Mouse (Mus musculus): ENCODE measurements around the gene T.
"Not testable (repeated sequence)": the region's sequence is repeated elsewhere in the genome, so short reads cannot be mapped to it uniquely, and the experiment has no call there.

Gene T

DNA sequence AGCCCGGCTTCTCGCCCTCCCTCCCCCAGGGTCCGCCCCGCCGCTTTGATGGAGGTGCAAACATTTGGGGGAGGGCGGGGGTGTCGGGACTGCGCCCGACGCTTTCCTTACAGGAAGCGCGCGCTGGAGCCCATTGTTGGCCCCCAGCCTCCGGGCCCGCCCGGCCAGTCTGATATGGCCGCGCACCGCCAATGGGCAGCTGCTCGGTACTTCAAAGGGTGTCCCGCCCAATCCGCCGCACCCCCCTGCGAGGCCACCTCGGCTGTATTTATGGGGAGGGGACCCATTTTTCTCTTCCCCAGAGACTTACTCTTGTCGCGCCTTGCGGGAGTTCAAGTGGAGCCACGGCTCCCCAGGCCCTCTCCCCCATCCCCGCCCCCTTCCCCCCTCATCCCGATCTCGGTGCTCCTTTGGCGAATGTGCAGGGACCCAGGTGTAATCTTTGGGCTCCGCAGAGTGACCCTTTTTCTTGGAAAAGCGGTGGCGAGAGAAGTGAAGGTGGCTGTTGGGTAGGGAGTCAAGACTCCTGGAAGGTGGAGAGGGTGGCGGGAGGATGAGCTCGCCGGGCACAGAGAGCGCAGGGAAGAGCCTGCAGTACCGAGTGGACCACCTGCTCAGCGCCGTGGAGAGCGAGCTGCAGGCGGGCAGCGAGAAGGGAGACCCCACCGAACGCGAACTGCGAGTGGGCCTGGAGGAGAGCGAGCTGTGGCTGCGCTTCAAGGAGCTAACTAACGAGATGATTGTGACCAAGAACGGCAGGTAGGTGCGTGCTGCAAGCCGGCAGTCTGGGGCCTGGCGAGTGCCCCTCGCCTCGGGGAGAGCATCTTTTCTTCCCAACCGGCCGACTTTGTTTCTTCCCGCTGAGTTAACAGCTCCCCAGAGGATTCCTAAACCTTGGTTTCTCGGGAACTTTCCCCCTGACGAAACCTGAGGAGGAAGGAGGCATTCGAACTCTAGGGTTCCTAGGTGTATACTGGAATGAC, at the start of gene T:
Gene T (plus strand): TSS at position 446 of the 983 bp plus-strand sequence.
- no peak for DNase-seq

DNA sequence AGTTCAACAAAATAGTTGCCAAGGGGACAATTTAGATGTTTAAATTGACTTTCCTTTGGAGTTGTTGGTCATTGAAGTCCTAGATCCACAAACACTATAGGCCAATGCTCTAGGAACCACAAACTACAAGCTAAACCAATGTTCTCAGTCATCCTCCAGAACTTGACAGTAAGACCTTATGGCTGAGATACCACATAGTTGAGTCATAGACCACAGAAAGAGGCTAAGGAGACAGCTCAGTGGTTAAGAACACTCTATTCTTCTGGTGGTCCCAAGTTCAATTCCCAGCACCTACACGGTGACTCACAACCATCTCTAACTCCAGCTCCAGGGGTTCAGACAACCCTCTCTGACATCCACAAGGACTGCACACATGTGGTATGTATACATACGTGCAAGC, 48.8 kb upstream of the T start:
- DNase-seq, result no peak

DNA sequence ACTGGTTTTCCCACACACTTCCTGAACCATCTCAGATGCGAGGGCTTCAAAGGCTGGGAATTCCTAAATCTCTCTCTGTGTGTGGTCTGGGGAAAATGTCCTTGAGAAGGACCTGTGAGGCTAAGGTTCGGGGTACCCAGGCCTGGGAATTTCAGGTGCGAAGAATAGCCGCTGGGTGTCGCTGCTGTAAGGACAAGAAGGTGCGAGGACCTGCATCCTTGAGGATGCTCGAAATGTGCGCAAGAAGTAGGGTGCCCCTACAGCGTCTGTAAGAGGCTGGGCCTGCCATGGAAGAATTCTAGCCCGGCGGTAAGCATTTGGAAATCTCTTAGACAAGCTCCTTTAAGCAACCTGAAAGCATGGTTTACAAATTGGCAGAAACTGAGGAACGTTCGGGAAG, 45.8 kb upstream of the T start:
- peak; percentile 28 for DNase-seq

DNA sequence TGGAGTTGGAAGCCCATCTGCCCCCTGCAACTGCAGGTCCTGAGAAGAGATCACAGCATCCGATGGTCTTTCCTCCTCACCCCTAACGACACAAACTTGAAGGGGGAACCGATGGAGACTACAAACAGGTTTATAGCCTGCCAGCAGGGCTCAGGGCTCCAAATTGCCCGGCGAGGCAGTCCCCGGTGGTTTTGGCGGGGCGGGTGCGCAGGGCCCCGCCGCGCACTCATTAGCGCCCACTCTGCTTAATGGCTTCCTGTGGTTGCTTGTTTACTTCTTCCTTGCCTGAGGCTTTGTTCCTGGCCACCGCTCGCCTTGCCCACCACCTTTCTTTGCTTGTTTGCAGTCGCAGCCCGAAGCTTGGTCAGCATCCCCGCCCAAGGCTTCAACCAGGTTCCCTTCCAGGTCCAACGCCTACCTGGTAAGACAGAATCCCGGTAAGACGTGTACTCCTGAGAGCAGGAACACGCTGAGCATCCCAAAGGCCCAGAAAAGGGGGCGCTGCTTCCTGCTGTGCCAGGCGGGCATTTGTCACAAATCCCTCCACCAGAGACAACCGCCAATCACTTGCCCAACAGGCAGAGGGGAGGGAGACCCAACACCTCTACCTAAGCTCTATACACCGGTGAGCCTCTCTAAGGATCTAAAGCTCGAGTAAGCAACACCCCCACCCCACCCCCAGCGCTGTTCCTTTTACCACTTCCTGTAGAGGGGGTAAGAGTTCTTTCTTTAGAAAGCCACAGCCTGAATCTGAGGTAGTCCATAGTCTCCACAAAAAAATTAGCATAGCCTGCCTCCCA, 45.0 kb upstream of the T start:
- no peak for DNase-seq

DNA sequence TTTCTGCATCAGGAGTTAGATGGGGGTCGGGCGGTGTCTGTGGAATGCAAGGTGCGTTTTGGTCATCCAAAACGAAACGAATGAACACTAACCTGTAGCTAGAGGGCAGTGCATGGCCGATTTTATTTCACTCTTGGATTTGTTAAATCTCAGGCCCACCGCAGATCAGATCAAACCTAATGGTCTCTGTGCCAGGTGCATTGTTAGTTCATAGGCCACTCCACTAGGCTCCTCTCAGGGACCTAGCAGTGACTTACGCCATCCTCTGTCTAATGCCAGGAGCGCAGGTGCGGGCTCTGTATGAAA, 44.5 kb upstream of the T start:
- DNase-seq, result no peak

DNA sequence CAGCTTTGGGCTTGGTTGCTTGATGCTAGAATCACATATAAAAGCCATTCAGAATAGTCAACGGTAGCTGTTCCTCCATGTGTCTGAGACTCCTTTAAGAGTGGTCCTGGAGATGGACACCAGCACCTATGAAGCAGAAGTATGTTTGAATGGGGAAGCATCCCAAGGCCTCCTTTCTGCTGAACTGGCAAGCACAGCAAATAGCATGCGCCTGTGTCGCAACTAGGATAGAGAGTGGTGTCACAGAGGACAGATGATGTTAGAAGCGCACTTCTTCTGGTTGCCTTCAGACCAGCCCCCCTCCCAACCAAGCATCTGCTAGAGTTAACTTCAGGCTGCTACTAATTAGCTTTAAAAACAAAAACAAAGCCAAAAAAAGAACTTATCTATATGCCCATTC, 43.7 kb upstream of the T start:
- no peak for DNase-seq

DNA sequence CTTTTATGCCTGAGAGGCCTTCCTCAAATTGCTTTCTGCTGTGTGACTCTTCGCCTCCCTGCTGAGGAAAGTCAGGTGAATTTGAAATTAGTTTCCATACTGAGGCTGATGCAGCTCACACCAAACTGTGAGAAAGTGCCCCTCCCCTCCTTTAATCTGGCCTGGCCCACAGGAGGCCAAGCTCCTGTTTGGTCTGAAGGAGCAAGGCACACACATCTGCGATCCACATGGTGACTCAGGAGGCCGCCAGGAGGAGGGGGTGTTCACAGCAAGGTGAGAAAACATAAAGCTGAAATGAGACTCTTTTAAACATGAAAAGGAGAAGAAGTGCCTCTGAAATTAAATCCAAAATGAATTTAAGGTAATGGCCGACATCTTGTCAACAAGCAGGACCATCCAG, 37.9 kb upstream of the T start:
- no peak for DNase-seq

DNA sequence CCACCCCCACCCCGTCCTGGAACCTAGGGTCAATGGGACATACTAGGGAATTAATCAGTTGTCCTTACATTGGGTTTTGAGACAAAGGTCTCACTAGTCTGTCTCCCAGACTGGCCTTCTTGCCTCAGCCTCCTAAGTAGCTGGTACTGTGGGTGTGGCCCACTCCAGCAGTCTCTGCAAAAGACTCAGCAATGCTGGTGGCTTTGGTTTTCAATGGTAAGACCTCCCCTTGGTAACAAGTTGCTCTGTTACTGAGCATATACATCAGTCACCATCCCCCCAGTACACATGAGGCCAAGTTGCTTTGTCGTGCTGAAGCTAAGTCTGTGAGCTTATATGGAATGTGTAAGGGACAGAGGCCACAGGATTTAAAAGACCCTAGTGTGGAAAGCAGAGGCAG, 36.3 kb upstream of the T start:
- no peak for DNase-seq

DNA sequence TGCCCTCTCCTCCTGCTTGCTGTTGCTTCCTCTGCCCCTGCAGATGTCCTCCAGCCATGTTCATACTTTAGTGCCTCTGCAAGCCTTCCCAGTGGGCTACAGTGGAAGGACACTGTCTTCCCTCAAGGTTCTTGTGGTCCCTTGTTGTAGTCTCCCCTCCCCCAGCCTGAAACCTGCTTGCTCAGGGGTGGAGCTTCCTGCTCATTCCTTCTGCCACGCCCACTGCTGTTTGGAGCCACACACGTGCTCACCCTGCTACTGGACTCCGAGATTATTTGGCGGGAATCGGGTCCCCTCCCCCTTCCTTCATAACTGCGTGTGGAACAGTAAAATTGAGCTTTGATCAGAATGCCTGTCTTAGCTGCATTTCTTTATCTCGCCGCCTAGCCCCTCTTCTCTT, 30.3 kb upstream of the T start:
- DNase-seq, result not testable (repeated sequence)

DNA sequence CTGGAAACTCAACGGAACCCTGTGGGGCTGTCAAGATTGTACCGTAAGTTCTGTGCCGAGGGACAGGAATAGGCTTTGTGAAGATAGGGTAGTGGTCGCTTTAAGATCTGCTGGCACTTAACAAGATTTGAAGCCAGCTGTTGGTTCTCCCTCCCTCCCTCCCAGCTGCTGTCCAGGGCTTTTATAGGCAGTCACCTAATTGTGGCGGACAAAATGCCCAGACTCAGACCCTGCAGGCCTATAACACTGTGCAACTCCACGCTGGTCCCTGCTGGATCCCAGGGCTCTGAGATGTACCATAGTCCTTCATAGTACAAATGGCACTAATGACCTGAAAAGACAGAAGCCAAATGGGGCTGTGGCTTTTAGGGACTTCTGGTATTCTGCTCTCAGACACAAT, 27.9 kb upstream of the T start:
- DNase-seq, result no peak

DNA sequence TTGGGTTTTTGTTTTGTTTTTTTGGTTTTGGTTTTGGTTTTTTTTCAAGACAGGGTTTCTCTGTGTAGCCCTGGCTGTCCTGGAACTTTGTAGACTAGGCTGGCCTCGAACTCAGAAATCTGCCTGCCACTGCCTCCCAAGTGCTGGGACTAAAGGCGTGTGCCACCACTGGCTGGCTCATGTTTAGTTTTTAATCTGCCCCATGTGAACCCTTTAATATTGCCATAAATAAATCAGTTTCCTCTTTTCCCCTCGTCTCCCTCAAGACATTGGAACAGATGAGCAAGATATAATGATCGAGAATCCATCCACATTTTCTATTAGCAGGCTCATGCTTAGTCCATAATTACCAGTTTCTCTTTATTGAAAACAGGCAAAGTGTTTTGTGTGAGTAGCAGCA, 26.2 kb upstream of the T start:
- DNase-seq, result not testable (repeated sequence)

DNA sequence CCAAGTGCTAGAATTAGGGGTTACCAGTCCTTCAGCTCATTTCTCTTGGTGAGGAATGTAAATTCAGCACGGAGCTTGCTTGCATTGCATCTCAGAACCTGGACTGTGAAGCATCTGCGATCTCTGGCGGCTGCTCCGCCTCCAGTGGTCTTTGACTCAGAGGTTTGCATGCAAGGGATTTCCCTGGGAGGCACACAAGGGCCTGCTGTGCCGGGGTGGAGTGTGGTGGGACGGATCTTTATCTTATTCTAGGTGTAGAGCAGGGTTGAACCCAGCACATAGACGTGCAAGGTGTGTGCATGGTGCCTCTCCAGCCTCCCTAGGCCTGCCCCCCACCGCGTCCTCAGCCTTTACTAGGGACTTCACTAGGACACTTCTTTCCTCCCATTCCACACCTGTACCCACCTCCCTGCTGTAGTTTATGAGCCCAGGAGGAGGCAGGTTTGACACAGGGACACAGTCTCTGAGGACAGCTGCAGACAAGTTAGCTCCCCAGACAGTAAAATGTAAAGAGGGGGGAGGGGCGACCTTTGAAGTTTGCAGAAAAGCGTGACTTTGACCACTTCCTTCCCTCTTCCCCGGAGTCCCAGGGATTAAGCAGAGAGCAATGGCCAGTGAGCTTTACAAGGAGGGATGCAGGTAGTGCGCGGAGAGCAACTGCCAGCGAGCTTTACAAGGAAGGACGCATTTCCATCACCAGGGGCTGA, 25.5 kb upstream of the T start:
- no peak for DNase-seq

DNA sequence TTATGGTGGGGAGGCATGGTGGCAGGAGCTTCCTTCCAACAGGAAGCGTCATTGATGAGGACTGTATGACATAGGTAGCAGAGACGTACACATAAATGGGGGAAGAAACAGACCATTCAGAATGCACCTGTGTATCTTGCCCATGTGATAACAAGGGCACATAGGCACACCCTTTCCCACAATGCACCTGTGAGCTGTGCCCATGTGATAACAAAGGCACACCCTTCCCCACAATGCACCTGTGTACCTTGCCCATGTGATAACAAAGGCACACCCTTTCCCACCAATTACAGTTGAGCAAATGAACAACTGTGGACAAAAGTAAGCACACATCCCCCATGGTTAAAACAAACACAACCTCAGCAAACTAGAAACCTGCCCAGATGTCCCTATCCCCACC, 23.9 kb upstream of the T start:
- no peak for DNase-seq

DNA sequence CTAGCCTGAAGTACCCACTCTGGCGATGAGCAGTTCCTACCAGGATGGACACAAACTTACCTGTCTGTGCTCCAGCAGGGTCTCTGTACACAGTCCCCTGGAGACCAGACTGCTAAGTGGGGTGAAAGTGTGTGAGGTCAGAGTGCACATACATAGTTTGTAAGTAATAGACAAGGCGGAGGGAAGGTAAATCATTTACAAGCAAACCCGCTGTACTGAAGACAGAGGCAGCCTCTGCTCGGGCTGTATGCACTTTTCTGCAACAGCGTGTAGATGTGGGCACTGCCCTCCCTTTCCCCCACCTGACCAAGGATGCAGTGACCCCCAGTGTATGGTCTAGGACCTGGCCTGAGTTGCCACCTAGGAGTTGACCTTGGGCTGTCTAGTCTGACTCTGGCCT, 20.6 kb upstream of the T start:
- no peak for DNase-seq

DNA sequence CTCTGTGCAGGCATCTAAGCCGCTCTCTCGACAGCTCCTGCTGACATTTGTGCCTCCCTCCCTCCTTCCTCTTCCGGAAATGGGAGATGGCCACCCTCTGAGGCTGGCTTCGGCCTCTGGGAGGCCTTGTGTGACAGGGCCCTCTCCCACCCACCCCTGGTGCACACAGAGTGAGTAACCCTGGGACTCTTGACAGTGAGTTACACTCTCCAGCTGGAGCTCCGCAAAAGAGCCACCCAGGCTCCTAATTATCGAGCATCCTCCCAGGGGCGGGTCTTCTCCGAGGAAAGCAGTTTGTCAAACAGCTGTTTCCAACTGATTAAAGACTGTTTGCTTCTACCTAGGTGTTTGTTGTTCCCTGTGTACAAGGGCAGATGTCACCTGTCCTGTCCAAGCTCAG, 18.7 kb upstream of the T start:
- peak; percentile 23 for DNase-seq

DNA sequence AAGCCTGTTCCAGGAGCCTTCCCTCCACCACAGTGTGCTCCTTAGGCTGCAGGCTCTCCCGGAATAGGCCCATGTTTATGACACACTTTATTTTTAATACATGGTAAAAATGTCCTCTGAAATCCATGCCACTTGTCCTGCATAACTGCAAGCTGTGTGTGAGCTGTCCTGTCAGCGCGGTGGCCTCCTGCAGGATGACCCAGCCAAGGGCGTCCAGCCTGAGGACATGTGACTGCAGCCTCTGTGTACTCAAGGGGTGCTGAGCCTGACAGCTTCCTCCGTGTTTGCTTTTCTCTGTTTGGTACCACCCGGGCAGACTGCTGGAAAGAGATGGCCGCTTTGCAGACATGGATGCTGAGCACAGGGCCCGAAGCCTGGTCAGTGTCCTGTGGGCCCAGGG, 17.4 kb upstream of the T start:
- DNase-seq, result no peak

DNA sequence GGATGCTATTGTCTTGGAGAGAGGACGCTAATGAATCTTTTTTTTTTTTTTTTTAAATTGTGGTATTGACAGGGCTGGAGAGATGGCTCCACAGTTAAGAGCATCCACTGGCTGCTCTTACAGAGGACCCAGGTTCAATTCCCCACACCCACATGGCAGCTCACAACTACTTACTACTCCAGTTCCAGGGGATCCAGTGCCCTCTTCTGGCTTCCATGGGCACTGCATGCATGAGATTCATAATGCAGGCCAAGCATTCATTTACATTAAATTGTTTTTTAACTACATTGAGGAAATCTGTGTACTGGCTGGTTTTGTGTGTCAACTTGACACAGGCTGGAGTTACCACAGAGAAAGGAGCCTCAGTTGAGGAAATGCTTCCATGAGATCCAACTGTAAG, 13.5 kb upstream of the T start:
- DNase-seq, result no peak

DNA sequence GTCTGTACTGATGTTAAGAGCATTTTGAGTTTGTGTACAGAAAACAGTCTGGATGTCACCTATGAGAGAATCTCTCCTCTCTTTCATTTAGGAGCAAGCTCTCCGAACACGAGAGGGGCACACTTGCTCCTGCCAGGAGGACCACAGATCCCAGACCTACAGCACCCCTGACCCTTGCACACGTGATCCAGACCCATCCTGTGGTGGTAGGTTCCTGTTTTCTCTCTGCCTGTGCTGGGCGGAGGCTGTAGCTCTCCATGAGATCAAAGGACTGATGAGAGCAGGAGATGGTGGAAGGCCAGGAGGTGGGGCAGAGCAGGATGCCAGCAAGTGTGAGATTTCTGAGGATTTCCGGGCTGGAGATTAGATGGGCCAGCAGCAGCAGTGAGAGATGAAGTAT, 12.7 kb upstream of the T start:
- no peak for DNase-seq

DNA sequence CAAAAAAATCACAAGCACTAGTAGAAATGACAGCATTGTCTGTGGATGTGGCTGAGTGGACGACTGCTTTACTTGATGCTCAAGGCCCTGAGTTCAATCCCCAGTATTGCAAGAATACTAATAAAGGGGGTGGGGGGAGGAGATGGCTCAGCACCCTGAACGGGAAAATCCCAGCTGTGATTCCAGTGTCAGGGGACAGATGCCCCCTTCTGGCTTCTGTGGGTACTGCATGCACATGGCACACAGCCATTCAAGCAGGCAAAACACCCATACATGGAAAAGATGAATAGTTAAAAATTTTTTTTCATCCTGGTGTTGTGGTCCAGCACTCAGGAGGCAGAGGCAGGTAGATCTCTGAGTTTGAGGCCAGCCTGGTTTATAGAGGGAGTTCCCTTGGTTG, 10.9 kb upstream of the T start:
- peak; percentile 39 for DNase-seq

DNA sequence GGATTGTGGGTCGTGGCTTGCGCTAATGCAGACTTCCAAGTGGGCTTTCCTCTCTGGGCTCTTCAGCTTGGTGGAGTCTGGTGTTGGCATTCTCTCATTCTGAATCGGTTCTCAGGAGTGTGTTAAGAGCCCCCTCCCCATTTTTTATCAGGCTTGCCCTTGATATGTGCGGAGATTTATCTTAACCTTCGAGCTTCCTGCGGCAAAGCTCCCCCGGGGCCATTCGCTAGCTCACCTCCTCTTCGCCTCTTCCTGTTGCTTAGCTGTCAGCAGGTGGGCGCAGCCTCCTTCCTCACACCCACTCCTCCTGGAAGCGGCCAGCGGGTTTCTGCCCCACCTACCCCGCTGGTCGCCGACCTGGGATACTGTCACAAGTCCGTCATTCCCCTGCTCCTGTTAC, 4.8 kb upstream of the T start:
- no peak for DNase-seq

DNA sequence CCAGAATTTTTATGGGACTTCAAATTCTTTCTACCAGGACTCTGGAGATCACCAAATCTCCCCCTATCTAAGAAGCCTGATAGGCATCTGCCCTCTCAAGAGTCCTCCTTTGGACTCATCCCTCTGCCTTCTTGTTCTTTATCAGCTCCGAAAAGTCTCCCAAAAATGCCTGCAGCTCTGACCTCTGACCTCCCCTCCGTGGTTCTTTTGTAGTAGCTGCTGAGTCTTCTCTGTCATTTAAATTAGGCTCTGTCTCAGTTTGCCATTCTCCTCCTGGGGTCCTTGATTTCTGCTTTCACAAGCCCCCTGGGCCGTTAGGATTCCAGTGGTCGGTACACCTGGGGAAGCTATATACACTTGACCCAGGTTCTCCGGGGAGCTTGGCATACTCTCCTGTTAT, 4.3 kb upstream of the T start:
- DNase-seq, result no peak

DNA sequence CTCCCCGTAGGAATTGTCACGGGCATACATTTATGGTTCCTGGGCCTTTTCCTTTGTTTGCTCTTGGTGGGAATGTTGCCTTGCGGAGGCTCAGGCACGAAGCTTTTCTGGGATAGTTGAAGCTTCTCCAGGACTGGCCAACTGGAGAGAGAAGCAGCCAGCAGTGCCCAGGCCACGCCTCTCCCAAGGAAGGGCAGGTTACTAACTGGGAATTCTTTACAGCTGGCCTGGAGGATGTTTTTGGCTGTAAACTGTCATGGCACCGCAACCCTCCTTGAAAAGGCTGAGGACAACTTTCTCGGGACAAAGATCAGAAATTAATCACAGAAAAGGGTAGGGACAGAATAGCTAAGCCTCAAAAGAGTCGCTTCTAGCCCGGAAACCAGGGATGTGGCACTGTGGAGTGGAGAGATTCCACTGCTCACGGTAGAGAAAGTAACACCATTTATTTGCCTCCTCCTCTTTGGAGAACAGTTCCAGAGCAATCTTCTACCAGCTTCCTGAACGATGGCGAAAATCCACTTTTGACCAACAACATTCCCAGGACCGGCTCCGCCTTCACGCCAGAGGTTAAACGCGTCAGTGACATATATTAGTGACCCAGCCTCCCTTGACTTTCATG, 1.9 kb upstream of the T start:
- no peak for DNase-seq
